Mouse (Mus musculus) macrophage (primary cell): ENCODE data around the gene Jhy. TPM values are rescaled to one million over a fixed set of nuclear protein-coding genes. Genes with fewer than 3 reads are reported as not detected.

Experiments used
- H3K27ac ChIP-seq: fragments of 350-480 bp; formaldehyde crosslinking; 2 replicates; pipeline ENCODE4 v1.9.0; 2021
- H3K36me3 ChIP-seq: fragments of 350-480 bp; formaldehyde crosslinking; 2 replicates; pipeline ENCODE4 v1.9.0; 2021; ENCODE audit errors: inconsistent target
- H3K4me3 ChIP-seq: fragments of 350-480 bp; formaldehyde crosslinking; 2 replicates; pipeline ENCODE4 v1.9.0; 2021; ENCODE audit errors: inconsistent target
- H3K79me2 ChIP-seq: fragments of 350-480 bp; formaldehyde crosslinking; 2 replicates; pipeline ENCODE4 v1.9.0; 2021; ENCODE audit errors: inconsistent target
- WGBS: methylation state at CpG from one replicate; pipeline ENCODE4 v1.1.7; 2026; ENCODE audit warnings: inconsistent platforms; ENCODE audit not compliant: missing documents; 5-methylcytosine and 5-hydroxymethylcytosine counted together
- polyA plus RNA-seq: library from polyadenylated mRNA; stranded (reverse); fragments of 250-400 nt; gene quantifications from 3 replicates; pipeline ENCODE4 v1.2.4, GENCODE M21; 2018; ENCODE audit warnings: inconsistent platforms

Jhy gene
- polyA plus RNA-seq, 1 experiment from 2014 or later = not detected

- H3K27ac ChIP-seq = no peak overlapping the region
- WGBS = 11% methylated on average over 14 of the region's 14 CpGs
- no peaks in the 10 kb centered on the region for H3K79me2 ChIP-seq
- H3K36me3 ChIP-seq = no peaks in the 10 kb centered on the region
- H3K4me3 ChIP-seq = no peak overlapping the region
Measured at GRCm38 (mm10) chr9:40878998-40879397, 84.9 kb downstream of the Jhy start.

GRCm38 (mm10) chr9:40878291-40878945 lies 85.5 kb downstream of the Jhy start:
- no peak overlapping the region for H3K4me3 ChIP-seq
- 6% methylated on average over 32 of the region's 32 CpGs for WGBS

GRCm38 (mm10) chr9:40877881-40878235 lies 86.1 kb downstream of the Jhy start:
- Histone ChIP-seq H3K79me2 (no peaks in the 10 kb centered on the region), H3K27ac (no peak overlapping the region), H3K4me3 (no peak overlapping the region), H3K36me3 (no peaks in the 10 kb centered on the region)
- 4% methylated on average over 29 of the region's 29 CpGs for WGBS

More at GRCm38 (mm10) chr9:40878291-40878945, 85.5 kb downstream of the Jhy start:
- Histone ChIP-seq H3K36me3 (no peaks in the 10 kb centered on the region), H3K79me2 (no peaks in the 10 kb centered on the region), H3K27ac (no peak overlapping the region)

- Histone ChIP-seq H3K79me2 (no peaks in the 10 kb centered on the region), H3K4me3 (no peak overlapping the region), H3K27ac (no peak overlapping the region), H3K36me3 (no peaks in the 10 kb centered on the region)
- WGBS = 2% methylated on average over 38 of the region's 42 CpGs
Measured at GRCm38 (mm10) chr9:40877146-40877880, 86.6 kb downstream of the Jhy start.

- no peaks in the 10 kb centered on the region for H3K79me2 ChIP-seq
- H3K4me3 ChIP-seq = no peak overlapping the region
- no peaks in the 10 kb centered on the region for H3K36me3 ChIP-seq
- WGBS = 15% methylated on average over 4 of the region's 5 CpGs
- H3K27ac ChIP-seq = no peak overlapping the region
Measured at GRCm38 (mm10) chr9:40876693-40877092, 87.2 kb downstream of the Jhy start.

GRCm38 (mm10) chr9:40876164-40876563 lies 87.8 kb downstream of the Jhy start:
- no peak overlapping the region for H3K27ac ChIP-seq
- whole genome bisulfite sequencing = 7% methylated on average over 29 of the region's 29 CpGs
- no peaks in the 10 kb centered on the region for H3K36me3 ChIP-seq
- no peaks in the 10 kb centered on the region for H3K79me2 ChIP-seq
- no peak overlapping the region for H3K4me3 ChIP-seq

- H3K79me2 ChIP-seq = no peaks in the 10 kb centered on the region
- H3K27ac ChIP-seq = no peak overlapping the region
- no peaks in the 10 kb centered on the region for H3K36me3 ChIP-seq
- 9% methylated on average over 17 of the region's 17 CpGs for WGBS
- no peak overlapping the region for H3K4me3 ChIP-seq
Measured at GRCm38 (mm10) chr9:40875431-40875830, 88.5 kb downstream of the Jhy start.

GRCm38 (mm10) chr9:40874961-40875360 lies 89.0 kb downstream of the Jhy start:
- 5% methylated on average over 4 of the region's 4 CpGs for WGBS
- no peaks in the 10 kb centered on the region for H3K79me2 ChIP-seq
- H3K36me3 ChIP-seq = no peaks in the 10 kb centered on the region
- no peak overlapping the region for H3K4me3 ChIP-seq
- H3K27ac ChIP-seq = no peak overlapping the region

- no peak within 1 kb of the TSS for H3K4me3 ChIP-seq
- H3K79me2 ChIP-seq = no peaks in the 10 kb centered on the region
- H3K27ac ChIP-seq = no peak within 1 kb of the TSS
- 6% methylated on average over 32 of the region's 32 CpGs for WGBS
- H3K36me3 ChIP-seq = no peaks in the 10 kb centered on the region
Measured at GRCm38 (mm10) chr9:40873556-40874470, 90.1 kb downstream of the Jhy start, which contains the start of gene Bsx. Gene Bsx (plus strand): TSS chr9:40874127.

- WGBS = 14% methylated on average over 8 of the region's 8 CpGs
- Histone ChIP-seq H3K4me3 (peak overlapping the region; percentile 19; the same call in 1 of the 2 replicates), H3K79me2 (no peaks in the 10 kb centered on the region), H3K27ac (no peak overlapping the region), H3K36me3 (no peaks in the 10 kb centered on the region)
Measured at GRCm38 (mm10) chr9:40872156-40872478, 91.8 kb downstream of the Jhy start.

- no peaks in the 10 kb centered on the region for H3K36me3 ChIP-seq
- WGBS = 7% methylated on average over 34 of the region's 34 CpGs
- H3K27ac ChIP-seq = no peak overlapping the region
- no peaks in the 10 kb centered on the region for H3K79me2 ChIP-seq
- H3K4me3 ChIP-seq = peak overlapping the region; percentile 19
Measured at GRCm38 (mm10) chr9:40871369-40872155, 92.4 kb downstream of the Jhy start.

- H3K4me3 ChIP-seq = no peak overlapping the region
- no peaks in the 10 kb centered on the region for H3K36me3 ChIP-seq
- H3K79me2 ChIP-seq = no peaks in the 10 kb centered on the region
- WGBS = 84% methylated on average over 5 of the region's 5 CpGs
- H3K27ac ChIP-seq = no peak overlapping the region
Measured at GRCm38 (mm10) chr9:40870331-40870730, 93.6 kb downstream of the Jhy start.

- WGBS = 51% methylated on average over 9 of the region's 9 CpGs
- no peaks in the 10 kb centered on the region for H3K79me2 ChIP-seq
Measured at GRCm38 (mm10) chr9:40859196-40859595, 104.7 kb downstream of the Jhy start.

More at GRCm38 (mm10) chr9:40859196-40859595, 104.7 kb downstream of the Jhy start:
- no peak overlapping the region for H3K27ac ChIP-seq
- H3K4me3 ChIP-seq = no peak overlapping the region
- no peaks in the 10 kb centered on the region for H3K36me3 ChIP-seq
